Mouse (Mus musculus): ENCODE measurements around the gene Dcaf15. TPM values are rescaled to one million over a fixed set of nuclear protein-coding genes. Genes with fewer than 3 reads are reported as not detected.

The Dcaf15 gene
- total and polyA plus RNA-seq, 3 experiments = 34.4 to 56.1 TPM; not detected in 1

DNA sequence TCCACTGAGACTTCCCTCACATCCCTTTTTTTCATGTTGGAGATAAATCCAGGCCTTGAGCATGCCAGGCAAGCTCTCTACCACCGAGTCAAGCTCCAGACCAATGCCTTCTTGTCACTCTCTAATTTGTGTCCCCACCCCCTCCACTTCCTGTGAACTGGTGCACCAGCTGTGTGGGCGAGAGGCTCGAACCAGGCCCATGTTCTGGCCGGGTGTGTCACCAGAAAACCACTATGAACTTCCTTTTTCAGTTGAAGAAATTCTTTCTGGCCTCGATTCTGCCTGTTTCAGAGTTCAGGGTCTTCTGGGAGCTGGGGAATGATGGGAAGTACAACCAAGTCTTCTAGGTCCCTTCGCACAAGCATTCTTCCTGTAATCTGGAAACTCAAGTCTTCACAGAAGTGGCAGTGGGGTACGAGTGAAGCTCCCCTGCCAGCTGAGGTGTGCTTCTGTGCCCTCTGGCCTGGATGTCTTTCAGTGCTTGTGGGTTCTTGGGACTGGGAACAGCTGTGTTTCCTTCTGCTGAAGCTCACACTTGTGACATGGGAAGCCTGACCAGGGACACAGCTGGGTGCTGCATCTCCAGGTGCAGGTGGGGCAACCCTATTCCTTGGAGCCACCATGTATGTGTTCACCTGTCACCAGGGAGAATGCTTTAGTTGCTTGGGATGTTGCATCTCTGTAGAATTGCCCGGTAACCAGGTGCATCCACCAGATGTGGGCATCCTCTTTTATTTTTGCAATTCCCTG lies 40.5 kb downstream of the Dcaf15 start:
- H3K4me3 ChIP-seq (ENCODE audit: control insufficient read depth in 1 of 2, insufficient read depth in 1 of 2, low read depth in 2 of 2, low read length in 2 of 2) = peak overlapping the region in 1 of 2 experiments; percentile 9; a peak in 2 of 4 replicates
- H3K9me3 ChIP-seq (replicated peaks; ENCODE audit: insufficient read depth, low read length) = no peaks in the 10 kb centered on the region
- TF ChIP-seq POLR2A (IDR thresholded peaks at IDR 0.05; ENCODE audit: control insufficient read depth in 1 of 2, insufficient read depth in 1 of 2, low read depth in 1 of 2, low read length in 2 of 2, poor library complexity in 1 of 2) = peak in 1 of 2 experiments; percentile 56; a peak in 1 of 4 replicates
- TF ChIP-seq ETS1 (IDR thresholded peaks at IDR 0.05; ENCODE audit: low read depth, low read length) = peak; percentile 71; the same call in 1 of the 2 replicates
- TF ChIP-seq MYB (IDR thresholded peaks at IDR 0.05; ENCODE audit: low read depth, low read length) = no peak
- TF ChIP-seq CTCF (IDR thresholded peaks at IDR 0.05 in 2 of 3, conservative IDR thresholded peaks at IDR 0.05 in 1 of 3; ENCODE audit: control insufficient read depth in 1 of 3, insufficient read depth in 1 of 3, low read depth in 2 of 3, low read length in 3 of 3, poor library complexity in 1 of 3, severe bottlenecking in 1 of 3) = no peak
- TF ChIP-seq EP300 (IDR thresholded peaks at IDR 0.05; ENCODE audit: low read depth in 1 of 2, low read length in 2 of 2) = peak in 1 of 2 experiments; percentile 67; a peak in 3 of 4 replicates
- TF ChIP-seq MAFK (IDR thresholded peaks at IDR 0.05; ENCODE audit: borderline replicate concordance, low read depth, low read length) = no peak
- TF ChIP-seq HCFC1 (IDR thresholded peaks at IDR 0.05; ENCODE audit: low read depth, low read length) = peak; percentile 52; the same call in 1 of the 2 replicates
- no peak for TF ChIP-seq POLR2AphosphoS5 (IDR thresholded peaks at IDR 0.05; ENCODE audit: borderline replicate concordance, low read depth, low read length)
- no peak for TF ChIP-seq MAZ (IDR thresholded peaks at IDR 0.05; ENCODE audit: low read depth, low read length)
- TF ChIP-seq MXI1 (IDR thresholded peaks at IDR 0.05; ENCODE audit: low read depth, low read length) = 0 out of 2 replicates have a peak, but pooled peaks have one; percentile 22
- no peak for TF ChIP-seq UBTF (IDR thresholded peaks at IDR 0.05; ENCODE audit: borderline replicate concordance, insufficient read depth, low read depth, low read length)
- TF ChIP-seq SIN3A (IDR thresholded peaks at IDR 0.05; ENCODE audit: low read length) = peak; percentile 30; the same call in 1 of the 2 replicates
- peak; percentile 30; the same call in 1 of the 2 replicates for TF ChIP-seq NELFE (IDR thresholded peaks at IDR 0.05; ENCODE audit: low read depth, low read length)
- no peak; the same call in 1 of the 2 replicates for TF ChIP-seq POLR2AphosphoS2 (IDR thresholded peaks at IDR 0.05; ENCODE audit: low read length)
- TF ChIP-seq CHD1 (IDR thresholded peaks at IDR 0.05; ENCODE audit: low read depth, low read length) = no peak
- TF ChIP-seq ELF1 (IDR thresholded peaks at IDR 0.05; ENCODE audit: low read depth, low read length) = 0 out of 2 replicates have a peak, but pooled peaks have one; percentile 25
- 0 out of 2 replicates have a peak, but pooled peaks have one; percentile 44 for TF ChIP-seq TBP (IDR thresholded peaks at IDR 0.05; ENCODE audit: low read depth, low read length)
- peaks cover 0 to 28% of the 10 kb centered on the region in 2 experiments; a peak in 2 of 4 replicates for H3K36me3 ChIP-seq (ENCODE audit: control insufficient read depth in 1 of 2, insufficient read depth in 2 of 2, low read length in 2 of 2)
- peak overlapping the region; percentile 56 for H3K9ac ChIP-seq (ENCODE audit: control insufficient read depth, low read depth, low read length, poor library complexity, severe bottlenecking)
- peak overlapping the region; percentile 93 for H3K27ac ChIP-seq (ENCODE audit: control insufficient read depth, low read depth, low read length)
- peaks cover 6 to 26% of the 10 kb centered on the region in 2 experiments for H3K4me1 ChIP-seq (ENCODE audit: control insufficient read depth in 1 of 2, insufficient read depth in 2 of 2, low read length in 2 of 2)
- peaks cover 11% of the 10 kb centered on the region for H3K79me2 ChIP-seq (ENCODE audit: control insufficient read depth, insufficient read depth, low read length, poor library complexity)
- peak; percentile 86 for DNase-seq (ENCODE audit: low read depth, low spot score)
- H3K27me3 ChIP-seq (ENCODE audit: control insufficient read depth in 1 of 2, insufficient read depth in 2 of 2, low read length in 2 of 2) = no peaks in the 10 kb centered on the region

DNA sequence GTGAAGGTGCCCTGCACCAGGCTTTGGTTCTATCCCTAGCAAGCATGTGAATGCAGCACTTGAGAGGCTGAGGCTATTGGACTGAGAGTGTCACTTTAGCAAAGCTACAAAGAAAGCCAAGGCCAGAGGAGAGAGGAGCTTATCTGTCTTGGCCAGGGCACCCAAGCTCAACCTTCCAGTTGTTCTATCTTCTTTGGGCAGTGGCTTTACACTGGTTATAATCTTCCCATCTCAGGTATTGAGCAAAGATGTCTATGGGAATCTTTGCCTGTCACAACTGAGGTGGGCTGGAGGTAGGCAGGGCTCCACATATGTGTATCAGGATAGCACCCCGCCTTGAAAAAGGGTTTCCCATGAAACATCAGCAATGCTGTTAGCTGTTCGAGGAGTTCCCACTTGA lies 44.3 kb downstream of the Dcaf15 start:
- Histone ChIP-seq H3K36me3 (ENCODE audit: control insufficient read depth in 1 of 2, insufficient read depth in 2 of 2, low read length in 2 of 2) (peaks cover 0 to 19% of the 10 kb centered on the region in 2 experiments; a peak in 2 of 4 replicates), H3K4me3 (ENCODE audit: control insufficient read depth in 1 of 2, insufficient read depth in 1 of 2, low read depth in 2 of 2, low read length in 2 of 2) (no peak overlapping the region), H3K9me3 (replicated peaks; ENCODE audit: insufficient read depth, low read length) (no peaks in the 10 kb centered on the region), H3K4me1 (ENCODE audit: control insufficient read depth in 1 of 2, insufficient read depth in 2 of 2, low read length in 2 of 2) (peaks cover 4 to 18% of the 10 kb centered on the region in 2 experiments), H3K27me3 (ENCODE audit: control insufficient read depth in 1 of 2, insufficient read depth in 2 of 2, low read length in 2 of 2) (no peaks in the 10 kb centered on the region), H3K27ac (ENCODE audit: control insufficient read depth, low read depth, low read length) (no peak overlapping the region), H3K79me2 (ENCODE audit: control insufficient read depth, insufficient read depth, low read length, poor library complexity) (peaks cover under 1% of the 10 kb centered on the region; the same call in 1 of the 2 replicates), H3K9ac (ENCODE audit: control insufficient read depth, low read depth, low read length, poor library complexity, severe bottlenecking) (no peak overlapping the region)
- TF ChIP-seq ELF1 (IDR thresholded peaks at IDR 0.05; ENCODE audit: low read depth, low read length) (no peak), ZNF384 (IDR thresholded peaks at IDR 0.05; ENCODE audit: low read depth, low read length) (no peak), MYB (IDR thresholded peaks at IDR 0.05; ENCODE audit: low read depth, low read length) (no peak), MXI1 (IDR thresholded peaks at IDR 0.05; ENCODE audit: low read depth, low read length) (no peak), MAFK (IDR thresholded peaks at IDR 0.05; ENCODE audit: borderline replicate concordance, low read depth, low read length) (no peak), USF1 (IDR thresholded peaks at IDR 0.05; ENCODE audit: low read depth, low read length) (no peak), SMC3 (IDR thresholded peaks at IDR 0.05; ENCODE audit: low read depth, low read length) (no peak), RCOR1 (IDR thresholded peaks at IDR 0.05; ENCODE audit: low read depth, low read length) (no peak), POLR2AphosphoS5 (IDR thresholded peaks at IDR 0.05; ENCODE audit: borderline replicate concordance, low read depth, low read length) (no peak), TAL1 (IDR thresholded peaks at IDR 0.05; ENCODE audit: low read length) (no peak)
- no peak for DNase-seq (ENCODE audit: low read depth, low spot score)

Data from MEL (cell line).